Mouse (Mus musculus) hindbrain, embryonic 16.5 days (tissue): ENCODE results near the gene Cpne2. TPM values are rescaled to one million over a fixed set of nuclear protein-coding genes. Genes with fewer than 3 reads are reported as not detected.

ENCODE experiments used
- ATAC-seq: fragments of 200-750 bp; cut with Nextera tagmentation; 2 replicates; pipeline ENCODE4 v1.8.0; 2017; ENCODE audit warnings: moderate TSS enrichment, moderate library complexity
- H3K27ac ChIP-seq: fragments of 300-500 bp; sonication (generic); 2 replicates; pipeline ENCODE4 v1.5.1; 2014; ENCODE audit warnings: low read depth, mild to moderate bottlenecking, control low read depth, low read length, moderate library complexity
- H3K27me3 ChIP-seq: fragments of 300-500 bp; sonication (generic); replicated peaks from 2 replicates; pipeline ENCODE4 v1.6.1; 2014; ENCODE audit warnings: low read length; ENCODE audit not compliant: control insufficient read depth, insufficient read depth
- H3K36me3 ChIP-seq: fragments of 300-500 bp; sonication (generic); 2 replicates; pipeline ENCODE4 v1.6.1; 2014; ENCODE audit warnings: mild to moderate bottlenecking, low read length, moderate library complexity, mixed read lengths; ENCODE audit not compliant: control insufficient read depth, insufficient read depth
- H3K4me1 ChIP-seq: fragments of 300-500 bp; sonication (generic); 2 replicates; pipeline ENCODE4 v1.6.1; 2014; ENCODE audit warnings: low read depth, low read length; ENCODE audit not compliant: control insufficient read depth, insufficient read depth
- H3K4me2 ChIP-seq: fragments of 300-500 bp; sonication (generic); 2 replicates; pipeline ENCODE4 v1.6.1; 2014; ENCODE audit warnings: mild to moderate bottlenecking, low read length, control low read depth, moderate library complexity
- H3K4me3 ChIP-seq: fragments of 300-500 bp; sonication (generic); 2 replicates; pipeline ENCODE4 v1.5.1; 2014; ENCODE audit warnings: mild to moderate bottlenecking, low read length, control low read depth, moderate library complexity
- H3K9ac ChIP-seq: fragments of 300-500 bp; sonication (generic); 2 replicates; pipeline ENCODE4 v1.6.1; 2014; ENCODE audit warnings: low read depth, mild to moderate bottlenecking, control low read depth, low read length, moderate library complexity
- H3K9me3 ChIP-seq: fragments of 300-500 bp; sonication (generic); 2 replicates; pipeline ENCODE4 v1.6.1; 2014; ENCODE audit warnings: mild to moderate bottlenecking, low read length, moderate library complexity; ENCODE audit not compliant: control insufficient read depth
- WGBS: fragments of 180-500 bp; shearing (Covaris S2); extraction: QIAGEN DNeasy Blood & Tissue Kit; methylation state at CpG from one replicate; pipeline ENCODE4 v1.1.7; 2014; 5-methylcytosine and 5-hydroxymethylcytosine counted together
- polyA plus RNA-seq: library from polyadenylated mRNA; unstranded; fragments of >200 nt; fragmentation: Nextera tagmentation; extraction: Ambion mirVana; gene quantifications from 2 replicates; pipeline ENCODE4 v1.2.1, GENCODE M21; 2015

Gene Cpne2
- polyA plus RNA-seq, 1 experiment from 2014 or later = 22.7 TPM

DNA sequence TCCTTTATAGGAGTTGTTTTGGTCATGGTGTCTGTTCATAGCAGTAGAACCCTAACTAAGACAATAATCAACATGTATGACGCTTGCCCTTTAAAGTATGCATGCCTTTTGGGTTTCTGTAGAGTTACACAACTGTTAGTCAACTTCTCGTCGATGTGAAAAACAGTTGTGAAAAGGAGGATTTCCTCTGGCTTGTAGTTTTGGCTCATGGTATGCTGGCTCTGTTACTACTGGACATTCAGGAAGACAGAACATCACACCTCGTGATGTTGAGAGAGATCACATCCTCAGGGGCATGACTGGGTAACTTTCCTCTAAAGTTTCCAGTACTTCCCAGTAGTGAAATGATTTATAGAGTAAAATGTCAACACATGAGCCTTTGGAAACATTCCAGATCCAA lies 2.1 kb upstream of the Cpne2 start:
- Histone ChIP-seq H3K36me3 (no peaks in the 10 kb centered on the region), H3K4me1 (peaks cover 28% of the 10 kb centered on the region), H3K27ac (no peak overlapping the region), H3K4me2 (no peak overlapping the region), H3K9me3 (no peaks in the 10 kb centered on the region), H3K27me3 (peaks cover 16% of the 10 kb centered on the region), H3K9ac (no peak overlapping the region), H3K4me3 (no peak overlapping the region)
- 92% methylated on average over 4 of the region's 4 CpGs for WGBS
- ATAC-seq = no peak

DNA sequence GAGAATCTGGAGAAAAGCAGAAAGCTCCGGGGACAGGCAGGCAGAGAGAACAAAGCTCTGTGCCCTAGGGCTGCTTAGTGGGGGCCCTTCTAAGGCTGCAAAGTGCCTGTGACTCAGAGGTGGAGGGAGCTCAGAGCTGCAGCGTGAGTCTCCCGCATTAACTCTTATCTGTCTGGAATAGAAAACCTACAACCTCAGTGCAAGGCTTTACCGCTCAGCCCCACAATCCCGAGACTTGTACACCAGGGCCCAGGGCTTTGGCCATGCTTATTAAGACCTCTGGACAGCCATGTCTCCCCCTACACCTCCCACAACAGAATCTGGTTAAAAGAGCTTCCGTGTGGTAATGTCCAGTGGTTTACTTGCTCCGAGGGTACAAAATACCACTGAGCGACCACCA lies 790 bp upstream of the Cpne2 start:
- Histone ChIP-seq H3K4me1 (peaks cover 31% of the 10 kb centered on the region), H3K27me3 (peaks cover 16% of the 10 kb centered on the region), H3K36me3 (no peaks in the 10 kb centered on the region), H3K9me3 (no peaks in the 10 kb centered on the region), H3K9ac (peak overlapping the region; percentile 88), H3K27ac (no peak overlapping the region), H3K4me2 (peak overlapping the region; percentile 98), H3K4me3 (peak overlapping the region; percentile 71)
- 2% methylated on average over 8 of the region's 8 CpGs for WGBS
- no peak for ATAC-seq

DNA sequence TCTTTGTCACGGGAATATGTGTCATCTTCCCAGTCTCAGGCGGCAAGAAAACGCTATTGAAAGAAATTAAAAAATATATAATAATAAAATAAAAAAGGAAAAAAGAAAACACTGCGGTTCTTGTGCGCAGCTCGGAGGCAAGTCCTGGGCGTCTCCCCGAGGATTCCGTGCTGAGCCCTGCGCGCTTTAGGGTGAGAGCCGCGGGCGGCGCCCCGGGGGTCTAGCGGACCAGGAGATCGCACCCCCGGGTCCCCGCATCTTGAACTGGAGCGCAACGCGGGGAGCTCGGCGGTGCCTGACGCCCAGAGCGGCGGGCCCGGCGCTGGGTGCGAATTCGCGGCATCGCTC lies 291 bp upstream of the Cpne2 start:
- Histone ChIP-seq H3K27me3 (peaks cover 16% of the 10 kb centered on the region), H3K4me3 (peak overlapping the region; percentile 71), H3K36me3 (no peaks in the 10 kb centered on the region), H3K9me3 (no peaks in the 10 kb centered on the region), H3K9ac (peak overlapping the region; percentile 88), H3K4me2 (peak overlapping the region; percentile 98), H3K4me1 (peaks cover 33% of the 10 kb centered on the region), H3K27ac (peak overlapping the region; percentile 52)
- ATAC-seq = peak; percentile 19; the same call in 1 of the 2 replicates
- 0% methylated on average over 32 of the region's 34 CpGs for WGBS

DNA sequence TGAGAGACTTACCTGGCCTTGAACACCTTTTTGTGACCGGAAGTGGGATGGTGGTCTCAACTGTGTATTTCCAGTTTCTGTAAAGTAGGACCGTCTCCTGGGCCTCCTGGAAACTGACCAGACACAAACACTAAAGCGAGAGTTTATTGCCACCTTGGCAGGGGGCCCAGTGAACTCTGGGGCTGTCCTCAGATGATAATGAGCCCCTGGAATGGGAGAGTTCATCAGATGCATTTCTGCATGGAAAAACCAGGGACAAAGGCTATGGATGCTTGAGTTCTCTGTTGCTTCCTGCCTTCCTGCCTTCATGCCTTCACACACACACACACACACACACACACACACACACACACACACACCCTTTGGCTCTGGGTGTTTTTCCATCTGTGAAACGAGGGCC lies 1.8 kb downstream of the Cpne2 start:
- H3K9ac ChIP-seq = peak overlapping the region; percentile 17
- no peak overlapping the region for H3K27ac ChIP-seq
- ATAC-seq = no peak
- no peaks in the 10 kb centered on the region for H3K36me3 ChIP-seq
- H3K27me3 ChIP-seq = peaks cover 16% of the 10 kb centered on the region
- peaks cover 36% of the 10 kb centered on the region for H3K4me1 ChIP-seq
- no peaks in the 10 kb centered on the region for H3K9me3 ChIP-seq
- WGBS = 42% methylated on average over 4 of the region's 4 CpGs
- peak overlapping the region; percentile 98 for H3K4me2 ChIP-seq
- H3K4me3 ChIP-seq = no peak overlapping the region

DNA sequence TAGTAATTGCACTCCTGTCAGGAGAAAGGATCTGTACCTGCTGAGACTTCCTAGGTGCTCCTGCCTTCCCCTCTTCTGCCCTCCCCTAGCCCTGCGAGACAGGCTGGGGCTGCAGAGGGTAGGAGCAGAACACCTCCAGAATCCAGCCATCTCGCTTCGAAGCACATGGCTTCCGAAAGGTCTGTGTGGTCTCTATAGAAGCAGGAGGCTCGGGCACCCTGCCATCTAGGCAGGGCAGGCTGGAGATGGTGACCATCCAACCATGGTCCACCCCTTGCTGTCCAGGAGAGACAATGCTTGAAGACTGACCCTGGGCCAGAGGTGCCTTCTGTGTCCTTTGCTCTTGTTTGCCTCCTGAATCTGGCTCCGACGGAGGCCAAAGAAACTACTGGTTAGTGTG lies 2.8 kb downstream of the Cpne2 start:
- Histone ChIP-seq H3K27me3 (peaks cover 16% of the 10 kb centered on the region), H3K36me3 (no peaks in the 10 kb centered on the region), H3K9ac (no peak overlapping the region), H3K4me3 (no peak overlapping the region), H3K9me3 (no peaks in the 10 kb centered on the region), H3K4me1 (peaks cover 36% of the 10 kb centered on the region), H3K27ac (no peak overlapping the region), H3K4me2 (no peak overlapping the region)
- ATAC-seq = no peak
- 61% methylated on average over 7 of the region's 7 CpGs for WGBS

DNA sequence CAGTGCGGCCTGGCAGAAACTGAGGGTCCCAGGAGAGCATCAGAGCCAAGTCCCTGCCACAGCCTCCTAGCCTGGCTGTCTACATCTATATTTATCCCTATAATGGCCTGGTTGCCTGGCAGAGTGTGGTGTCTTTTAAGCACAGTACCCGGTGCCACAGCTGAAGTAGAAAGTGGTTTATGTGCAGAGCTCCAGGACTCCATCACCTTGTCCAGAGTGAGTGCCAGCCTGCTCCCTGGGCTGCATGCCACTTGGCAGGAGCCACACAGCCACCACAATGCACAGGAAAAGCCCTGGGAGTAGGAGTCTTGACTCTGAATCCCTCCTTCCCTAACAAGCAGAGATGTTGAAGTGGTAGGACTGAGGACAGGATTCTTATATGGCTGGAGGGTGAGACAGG lies 4.7 kb downstream of the Cpne2 start:
- 59% methylated on average over 2 of the region's 2 CpGs for WGBS
- H3K4me2 ChIP-seq = no peak overlapping the region
- peaks cover 13% of the 10 kb centered on the region for H3K27me3 ChIP-seq
- H3K4me3 ChIP-seq = no peak overlapping the region
- no peak overlapping the region for H3K9ac ChIP-seq
- peak; percentile 53 for ATAC-seq
- peaks cover 30% of the 10 kb centered on the region for H3K4me1 ChIP-seq
- H3K36me3 ChIP-seq = no peaks in the 10 kb centered on the region
- peak overlapping the region; percentile 56 for H3K27ac ChIP-seq
- H3K9me3 ChIP-seq = no peaks in the 10 kb centered on the region

DNA sequence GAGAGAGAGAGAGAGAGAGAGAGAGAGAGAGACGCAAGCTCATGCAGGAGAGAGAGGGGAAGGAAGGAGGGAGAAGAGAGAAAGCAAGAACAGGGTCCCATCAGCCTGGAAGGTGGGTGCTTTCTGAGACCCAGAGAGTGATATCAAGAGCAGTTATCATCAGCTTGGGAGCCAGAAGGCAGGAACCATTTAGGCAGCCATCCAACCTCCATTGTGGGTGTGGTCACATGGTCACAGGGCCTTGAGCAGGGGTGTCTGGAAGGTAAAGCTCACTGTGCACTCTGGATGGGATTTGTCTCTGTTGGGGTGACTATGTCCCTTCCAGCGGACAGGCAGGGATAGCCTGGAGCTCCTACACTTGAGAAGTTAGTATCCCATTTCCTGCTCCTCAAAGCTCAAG lies 7.2 kb downstream of the Cpne2 start:
- no peak for ATAC-seq
- H3K4me1 ChIP-seq = peaks cover 13% of the 10 kb centered on the region
- WGBS = 82% methylated on average over 2 of the region's 2 CpGs
- peaks cover 2% of the 10 kb centered on the region; the same call in 1 of the 2 replicates for H3K27me3 ChIP-seq
- H3K27ac ChIP-seq = no peak overlapping the region
- no peaks in the 10 kb centered on the region for H3K36me3 ChIP-seq
- H3K9me3 ChIP-seq = no peaks in the 10 kb centered on the region
- H3K9ac ChIP-seq = no peak overlapping the region
- H3K4me3 ChIP-seq = no peak overlapping the region
- no peak overlapping the region for H3K4me2 ChIP-seq

DNA sequence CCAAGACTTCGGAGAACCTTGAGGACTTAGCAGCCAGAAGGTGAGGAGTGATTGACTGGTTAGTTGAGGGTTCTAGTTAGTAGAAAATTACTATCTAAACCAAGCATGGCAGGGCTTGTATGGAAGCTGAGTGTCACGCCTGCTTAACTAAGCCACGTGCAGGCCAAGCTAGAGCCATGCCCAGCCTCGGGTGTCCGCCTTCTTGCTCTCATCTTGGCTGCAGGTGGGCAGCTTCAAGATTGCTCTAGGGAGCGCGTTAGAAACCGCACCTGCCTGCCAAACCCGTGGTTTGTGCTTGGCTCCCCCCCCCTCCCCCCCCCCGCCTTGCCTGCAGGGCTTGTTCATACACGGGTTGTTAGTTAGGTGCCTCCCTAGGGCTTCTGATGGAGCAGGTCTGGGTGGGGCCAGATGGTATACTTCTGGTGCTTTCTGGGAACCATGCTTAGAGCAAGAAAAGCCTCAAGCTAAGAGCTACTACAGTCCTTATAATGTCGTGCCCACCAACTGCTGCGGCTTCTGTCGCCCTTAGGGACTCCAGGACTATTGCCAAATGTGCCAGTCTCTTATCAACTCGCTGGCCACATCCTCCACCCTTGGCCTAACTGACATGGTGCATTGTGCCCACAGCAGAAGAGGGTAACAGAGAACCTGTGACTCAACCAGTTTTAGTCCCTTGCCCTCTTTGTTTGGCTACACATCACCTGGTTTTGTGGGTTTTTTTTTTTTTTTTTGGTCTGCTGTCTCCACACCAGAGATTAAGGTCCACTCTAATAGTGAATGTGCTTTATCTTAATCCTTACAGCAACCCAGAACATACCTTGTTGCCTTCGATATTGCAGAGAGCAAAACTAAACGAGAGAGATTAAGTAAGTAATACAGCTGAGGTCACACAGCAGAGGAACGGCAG lies 8.4 kb downstream of the Cpne2 start:
- Histone ChIP-seq H3K4me2 (no peak overlapping the region), H3K4me3 (no peak overlapping the region), H3K4me1 (peaks cover 11% of the 10 kb centered on the region), H3K27ac (no peak overlapping the region), H3K36me3 (no peaks in the 10 kb centered on the region), H3K27me3 (no peaks in the 10 kb centered on the region), H3K9me3 (no peaks in the 10 kb centered on the region), H3K9ac (no peak overlapping the region)
- WGBS = 60% methylated on average over 18 of the region's 18 CpGs
- ATAC-seq = no peak

DNA sequence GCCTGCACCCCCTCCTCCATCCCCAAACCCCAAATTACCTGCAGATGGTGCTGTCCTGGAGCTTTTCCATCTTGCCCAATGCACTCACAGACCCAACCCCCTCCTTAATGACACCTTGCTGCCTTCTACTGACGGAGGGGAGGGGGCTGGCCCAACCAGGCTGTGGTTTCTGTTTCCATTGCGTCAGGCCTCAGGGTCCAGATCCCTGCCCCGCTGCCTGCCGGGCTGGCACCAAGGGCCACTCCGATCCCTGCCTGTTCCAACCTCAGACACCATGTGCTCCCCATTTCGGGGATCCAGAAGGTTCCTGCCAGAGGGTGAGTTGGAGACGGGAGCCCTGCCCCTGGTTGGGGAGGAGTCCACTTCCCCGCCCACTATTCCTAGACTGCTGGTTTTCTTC lies 11.2 kb downstream of the Cpne2 start:
- no peaks in the 10 kb centered on the region for H3K36me3 ChIP-seq
- H3K9me3 ChIP-seq = no peaks in the 10 kb centered on the region
- H3K4me3 ChIP-seq = no peak overlapping the region
- ATAC-seq = no peak
- no peak overlapping the region for H3K27ac ChIP-seq
- peaks cover 6% of the 10 kb centered on the region for H3K4me1 ChIP-seq
- no peak overlapping the region for H3K4me2 ChIP-seq
- no peak overlapping the region for H3K9ac ChIP-seq
- no peaks in the 10 kb centered on the region for H3K27me3 ChIP-seq
- 78% methylated on average over 8 of the region's 8 CpGs for WGBS
